Mouse (Mus musculus): ENCODE results near the gene Cdkn2b. TPM values are rescaled to one million over a fixed set of nuclear protein-coding genes. Genes with fewer than 3 reads are reported as not detected.

Cdkn2b gene
- polyA plus RNA-seq, 1 experiment = 5.1 TPM

GRCm38 (mm10) chr4:89350391-89350790, 39.6 kb upstream of the Cdkn2b start:
- TF ChIP-seq CTCF (conservative IDR thresholded peaks at IDR 0.05; ENCODE audit: insufficient read depth, insufficient read length, low read depth, low read length) = no peak
- no peak for TF ChIP-seq POLR2A (IDR thresholded peaks at IDR 0.05; ENCODE audit: low read depth, low read length)
- peak overlapping the region; percentile 63; the same call in 1 of the 2 replicates for H3K27ac ChIP-seq (ENCODE audit: insufficient read depth, low read depth, low read length)
- H3K36me3 ChIP-seq (ENCODE audit: control insufficient read depth, insufficient read depth, low read length) = no peaks in the 10 kb centered on the region
- DNase-seq = no peak
- 0 out of 2 replicates have a peak, but pooled peaks cover 1% of the 10 kb centered on the region for H3K27me3 ChIP-seq (replicated peaks; ENCODE audit: control insufficient read depth, insufficient read depth, low read length)
- WGBS = 42% methylated on average over 9 of the region's 9 CpGs
- H3K4me1 ChIP-seq (ENCODE audit: control insufficient read depth, insufficient read depth, low read length) = no peaks in the 10 kb centered on the region
- H3K4me3 ChIP-seq (ENCODE audit: insufficient read depth, low read depth, low read length) = no peak overlapping the region

GRCm38 (mm10) chr4:89348842-89349241, 38.0 kb upstream of the Cdkn2b start:
- WGBS = 38% methylated on average over 5 of the region's 5 CpGs
- peak overlapping the region; percentile 71 for H3K27ac ChIP-seq (ENCODE audit: insufficient read depth, low read depth, low read length)
- H3K27me3 ChIP-seq (replicated peaks; ENCODE audit: control insufficient read depth, insufficient read depth, low read length) = 0 out of 2 replicates have a peak, but pooled peaks cover 1% of the 10 kb centered on the region

GRCm38 (mm10) chr4:89313461-89313860, 2.6 kb upstream of the Cdkn2b start:
- H3K27me3 ChIP-seq (replicated peaks; ENCODE audit: control insufficient read depth, insufficient read depth, low read length) = no peaks in the 10 kb centered on the region; the same call in none of the 2 replicates
- 32% methylated on average over 13 of the region's 13 CpGs for WGBS
- no peak for DNase-seq

More at GRCm38 (mm10) chr4:89348842-89349241, 38.0 kb upstream of the Cdkn2b start:
- TF ChIP-seq CTCF (conservative IDR thresholded peaks at IDR 0.05; ENCODE audit: insufficient read depth, insufficient read length, low read depth, low read length) (no peak), POLR2A (IDR thresholded peaks at IDR 0.05; ENCODE audit: low read depth, low read length) (no peak)
- Histone ChIP-seq H3K4me1 (ENCODE audit: control insufficient read depth, insufficient read depth, low read length) (no peaks in the 10 kb centered on the region), H3K36me3 (ENCODE audit: control insufficient read depth, insufficient read depth, low read length) (no peaks in the 10 kb centered on the region), H3K4me3 (ENCODE audit: insufficient read depth, low read depth, low read length) (no peak overlapping the region)
- peak; percentile 64 for DNase-seq

GRCm38 (mm10) chr4:89309996-89310395, 843 bp downstream of the Cdkn2b start:
- TF ChIP-seq POLR2A (IDR thresholded peaks at IDR 0.05; ENCODE audit: low read depth, low read length) = no peak
- no peak for TF ChIP-seq CTCF (conservative IDR thresholded peaks at IDR 0.05; ENCODE audit: insufficient read depth, insufficient read length, low read depth, low read length)
- WGBS = 26% methylated on average over 11 of the region's 11 CpGs
- DNase-seq = no peak

More at GRCm38 (mm10) chr4:89313461-89313860, 2.6 kb upstream of the Cdkn2b start:
- no peak overlapping the region for H3K4me3 ChIP-seq (ENCODE audit: insufficient read depth, low read depth, low read length)
- no peak overlapping the region for H3K27ac ChIP-seq (ENCODE audit: insufficient read depth, low read depth, low read length)
- no peaks in the 10 kb centered on the region for H3K4me1 ChIP-seq (ENCODE audit: control insufficient read depth, insufficient read depth, low read length)
- no peak for TF ChIP-seq CTCF (conservative IDR thresholded peaks at IDR 0.05; ENCODE audit: insufficient read depth, insufficient read length, low read depth, low read length)
- H3K36me3 ChIP-seq (ENCODE audit: control insufficient read depth, insufficient read depth, low read length) = no peaks in the 10 kb centered on the region

GRCm38 (mm10) chr4:89308001-89308400, 2.8 kb downstream of the Cdkn2b start:
- WGBS = 41% methylated on average over 3 of the region's 3 CpGs
- no peaks in the 10 kb centered on the region for H3K4me1 ChIP-seq (ENCODE audit: control insufficient read depth, insufficient read depth, low read length)
- no peak for TF ChIP-seq CTCF (conservative IDR thresholded peaks at IDR 0.05; ENCODE audit: insufficient read depth, insufficient read length, low read depth, low read length)
- TF ChIP-seq POLR2A (IDR thresholded peaks at IDR 0.05; ENCODE audit: low read depth, low read length) = no peak
- H3K36me3 ChIP-seq (ENCODE audit: control insufficient read depth, insufficient read depth, low read length) = no peaks in the 10 kb centered on the region
- no peak overlapping the region for H3K4me3 ChIP-seq (ENCODE audit: insufficient read depth, low read depth, low read length)
- no peak for DNase-seq
- H3K27me3 ChIP-seq (replicated peaks; ENCODE audit: control insufficient read depth, insufficient read depth, low read length) = peaks cover 4% of the 10 kb centered on the region
- no peak overlapping the region for H3K27ac ChIP-seq (ENCODE audit: insufficient read depth, low read depth, low read length)

More at GRCm38 (mm10) chr4:89309996-89310395, 843 bp downstream of the Cdkn2b start:
- Histone ChIP-seq H3K4me1 (ENCODE audit: control insufficient read depth, insufficient read depth, low read length) (no peaks in the 10 kb centered on the region), H3K4me3 (ENCODE audit: insufficient read depth, low read depth, low read length) (peak overlapping the region; percentile 65), H3K36me3 (ENCODE audit: control insufficient read depth, insufficient read depth, low read length) (no peaks in the 10 kb centered on the region), H3K27me3 (replicated peaks; ENCODE audit: control insufficient read depth, insufficient read depth, low read length) (peaks cover 4% of the 10 kb centered on the region), H3K27ac (ENCODE audit: insufficient read depth, low read depth, low read length) (no peak overlapping the region)

GRCm38 (mm10) chr4:89306798-89307365, 4.0 kb downstream of the Cdkn2b start:
- no peak overlapping the region for H3K27ac ChIP-seq (ENCODE audit: insufficient read depth, low read depth, low read length)
- WGBS = 31% methylated on average over 25 of the region's 25 CpGs
- no peaks in the 10 kb centered on the region for H3K36me3 ChIP-seq (ENCODE audit: control insufficient read depth, insufficient read depth, low read length)
- H3K27me3 ChIP-seq (replicated peaks; ENCODE audit: control insufficient read depth, insufficient read depth, low read length) = peaks cover 5% of the 10 kb centered on the region
- no peaks in the 10 kb centered on the region for H3K4me1 ChIP-seq (ENCODE audit: control insufficient read depth, insufficient read depth, low read length)
- DNase-seq = no peak
- no peak overlapping the region for H3K4me3 ChIP-seq (ENCODE audit: insufficient read depth, low read depth, low read length)
- no peak for TF ChIP-seq POLR2A (IDR thresholded peaks at IDR 0.05; ENCODE audit: low read depth, low read length)
- TF ChIP-seq CTCF (conservative IDR thresholded peaks at IDR 0.05; ENCODE audit: insufficient read depth, insufficient read length, low read depth, low read length) = no peak

- Histone ChIP-seq H3K27me3 (replicated peaks; ENCODE audit: control insufficient read depth, insufficient read depth, low read length) (peaks cover 5% of the 10 kb centered on the region), H3K27ac (ENCODE audit: insufficient read depth, low read depth, low read length) (no peak overlapping the region), H3K4me3 (ENCODE audit: insufficient read depth, low read depth, low read length) (no peak overlapping the region), H3K36me3 (ENCODE audit: control insufficient read depth, insufficient read depth, low read length) (no peaks in the 10 kb centered on the region), H3K4me1 (ENCODE audit: control insufficient read depth, insufficient read depth, low read length) (no peaks in the 10 kb centered on the region)
- WGBS = 31% methylated on average over 3 of the region's 3 CpGs
- no peak for DNase-seq
- TF ChIP-seq POLR2A (IDR thresholded peaks at IDR 0.05; ENCODE audit: low read depth, low read length) (no peak), CTCF (conservative IDR thresholded peaks at IDR 0.05; ENCODE audit: insufficient read depth, insufficient read length, low read depth, low read length) (no peak)
Measured at GRCm38 (mm10) chr4:89305691-89306090, 5.1 kb downstream of the Cdkn2b start.
